Mouse (Mus musculus): ENCODE data around the gene Pcdh9.

Gene Pcdh9

GRCm38 (mm10) chr14:93890519-93891370 lies at the start of gene Pcdh9:
TSS of gene Pcdh9 (minus strand) at chr14:93890679.
- peak; percentile 69 for DNase-seq

- DNase-seq, result no peak
These were observed 16.4 kb upstream of the Pcdh9 start for GRCm38 (mm10) chr14:93906928-93907327.

GRCm38 (mm10) chr14:93898533-93898932 lies 8.1 kb upstream of the Pcdh9 start:
- no peak for DNase-seq

GRCm38 (mm10) chr14:93895131-93895530 lies 4.7 kb upstream of the Pcdh9 start:
- DNase-seq, result no peak

- DNase-seq, result no peak
These were observed 880 bp upstream of the Pcdh9 start for GRCm38 (mm10) chr14:93891371-93891746.

GRCm38 (mm10) chr14:93889839-93890518 lies 500 bp downstream of the Pcdh9 start:
- no peak for DNase-seq

- DNase-seq, result no peak
These were observed 1.2 kb downstream of the Pcdh9 start for GRCm38 (mm10) chr14:93889231-93889630.

- no peak for DNase-seq
These were observed 2.1 kb downstream of the Pcdh9 start for GRCm38 (mm10) chr14:93888346-93888745.

GRCm38 (mm10) chr14:93887066-93887465 lies 3.4 kb downstream of the Pcdh9 start:
- DNase-seq, result no peak

GRCm38 (mm10) chr14:93885551-93886084 lies 4.9 kb downstream of the Pcdh9 start:
- DNase-seq, result no peak

GRCm38 (mm10) chr14:93884467-93884866 lies 6.0 kb downstream of the Pcdh9 start:
- peak; percentile 51 for DNase-seq

GRCm38 (mm10) chr14:93880071-93880470 lies 10.4 kb downstream of the Pcdh9 start:
- DNase-seq, result no peak

GRCm38 (mm10) chr14:93875968-93876367 lies 14.5 kb downstream of the Pcdh9 start:
- DNase-seq, result no peak

- no peak for DNase-seq
These were observed 22.3 kb downstream of the Pcdh9 start for GRCm38 (mm10) chr14:93868211-93868610.

- DNase-seq, result no peak
These were observed 32.4 kb downstream of the Pcdh9 start for GRCm38 (mm10) chr14:93858069-93858468.

GRCm38 (mm10) chr14:93846091-93846677 lies 44.3 kb downstream of the Pcdh9 start:
- DNase-seq, result no peak

GRCm38 (mm10) chr14:93842686-93843288 lies 47.7 kb downstream of the Pcdh9 start:
- no peak for DNase-seq

GRCm38 (mm10) chr14:93832511-93832910 lies 58.0 kb downstream of the Pcdh9 start:
- DNase-seq, result no peak

GRCm38 (mm10) chr14:93827159-93827558 lies 63.3 kb downstream of the Pcdh9 start:
- DNase-seq, result no peak

- DNase-seq, result no peak
These were observed 64.4 kb downstream of the Pcdh9 start for GRCm38 (mm10) chr14:93826042-93826462.

GRCm38 (mm10) chr14:93818845-93819244 lies 71.6 kb downstream of the Pcdh9 start:
- no peak for DNase-seq

- no peak for DNase-seq
These were observed 72.9 kb downstream of the Pcdh9 start for GRCm38 (mm10) chr14:93817591-93817990.

GRCm38 (mm10) chr14:93794530-93794929 lies 95.9 kb downstream of the Pcdh9 start:
- DNase-seq, result no peak
